Mouse (Mus musculus) layer of hippocampus, adult 9-11 months (tissue): ENCODE data around the gene Atp6v1d.

Experiments
- DNase-seq: peaks from one replicate; pipeline ENCODE4 v3.0.0; 2022

Gene Atp6v1d

DNA sequence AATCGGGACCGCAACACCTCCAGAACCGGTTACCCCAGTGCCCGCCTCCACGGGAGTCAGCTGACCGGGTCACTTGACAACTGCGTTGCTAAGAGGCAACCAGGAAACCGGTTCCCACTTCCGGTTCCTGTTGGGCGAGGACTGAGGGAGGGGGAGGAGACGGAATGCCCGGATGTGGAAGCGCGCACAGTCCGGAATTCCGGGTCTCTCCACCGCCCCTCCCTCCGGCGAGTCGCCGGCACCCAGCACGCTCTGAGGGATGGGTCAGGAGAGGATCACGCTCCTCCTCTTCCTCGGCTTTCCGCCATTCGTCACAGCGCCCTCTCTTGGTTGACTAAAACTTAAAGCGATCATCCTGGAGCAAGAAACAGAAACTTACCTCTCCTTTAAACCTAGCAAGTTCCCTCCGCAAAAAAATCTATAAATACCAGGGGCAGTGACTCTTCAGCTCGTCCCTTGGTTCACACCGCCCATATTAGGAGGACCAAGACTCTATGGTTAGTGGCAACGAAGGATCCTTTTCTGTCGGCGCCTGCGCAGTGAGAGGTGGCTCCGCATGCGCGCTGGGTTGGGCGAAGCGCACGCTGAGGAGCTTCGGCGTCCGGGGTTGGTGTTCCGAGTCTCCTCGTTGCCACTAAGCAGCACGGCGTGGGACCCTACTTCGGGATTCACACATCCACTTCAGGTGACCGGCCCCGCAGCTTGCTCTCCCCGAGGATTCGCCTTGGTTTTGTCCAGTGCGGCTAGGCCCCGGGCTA lies at the start of gene Atp6v1d, which contains the start of gene Eif2s1:
TSS of gene Atp6v1d (minus strand) at position 143 of the 758 bp plus-strand sequence.
TSS of gene Eif2s1 (plus strand) at position 324 of the 758 bp plus-strand sequence.
- DNase-seq = peak; percentile 99

DNA sequence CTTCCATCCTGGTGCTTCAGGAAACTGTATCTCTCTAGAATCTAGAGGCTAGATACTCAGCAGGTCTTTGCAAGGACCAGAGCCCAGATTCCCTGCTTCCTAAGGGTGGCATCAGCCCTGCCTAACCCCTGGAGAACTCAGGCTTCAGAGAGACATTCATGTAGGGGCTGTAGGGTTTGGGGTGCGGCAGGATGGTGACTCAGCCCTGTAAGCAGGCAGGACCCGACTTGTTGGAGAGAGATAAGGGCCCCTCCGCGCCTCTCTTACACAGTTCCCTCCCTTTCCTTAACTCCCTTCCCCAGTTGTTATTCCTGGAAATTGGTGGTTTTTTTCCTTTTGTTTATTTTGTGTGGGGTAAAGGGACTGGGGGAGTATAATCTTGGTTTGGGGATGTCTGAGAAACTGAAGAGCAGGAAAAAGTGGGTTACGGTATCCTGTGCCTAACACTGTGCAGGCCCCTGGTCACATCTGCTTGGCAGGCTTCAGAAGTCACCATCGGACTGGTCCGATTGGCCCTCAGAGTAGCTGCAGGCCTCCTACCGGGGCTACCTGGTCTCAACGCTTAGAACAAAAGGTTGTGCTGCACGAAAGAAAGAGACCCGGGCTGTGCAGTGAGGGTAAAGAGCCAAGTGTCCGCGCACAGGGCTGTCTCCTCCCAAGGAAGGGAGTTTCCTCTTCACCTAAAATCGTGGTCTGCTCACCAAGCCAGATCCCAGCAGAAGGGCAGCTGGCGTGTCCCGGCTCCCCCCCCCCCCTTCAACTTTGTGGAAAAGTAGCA lies 49.4 kb upstream of the Atp6v1d start:
- DNase-seq = no peak

DNA sequence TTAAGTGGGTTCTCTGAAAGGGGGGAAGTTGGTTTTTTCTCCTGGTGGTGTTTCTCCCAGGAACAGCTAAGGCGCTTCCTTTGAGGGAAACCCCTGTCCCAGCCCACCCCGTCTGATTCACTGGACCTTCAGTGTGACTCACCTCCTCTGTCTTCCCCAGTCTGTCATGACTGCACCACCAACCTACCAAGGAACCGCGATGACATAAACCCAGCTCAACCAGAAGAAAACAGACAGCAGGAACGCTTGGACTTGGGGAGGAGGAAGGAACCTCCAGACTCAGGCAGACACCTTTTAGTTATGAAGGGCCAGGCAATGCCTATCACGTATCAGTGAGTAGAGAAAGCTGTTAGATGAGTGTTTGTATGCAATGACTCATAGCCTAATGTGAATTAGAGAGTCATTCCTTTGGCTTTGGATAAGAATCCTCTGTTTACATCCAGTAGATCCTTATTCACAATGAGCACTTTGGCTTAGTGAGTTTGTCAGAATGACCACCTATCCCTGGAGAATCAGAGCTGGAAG lies 46.7 kb upstream of the Atp6v1d start:
- DNase-seq = no peak

DNA sequence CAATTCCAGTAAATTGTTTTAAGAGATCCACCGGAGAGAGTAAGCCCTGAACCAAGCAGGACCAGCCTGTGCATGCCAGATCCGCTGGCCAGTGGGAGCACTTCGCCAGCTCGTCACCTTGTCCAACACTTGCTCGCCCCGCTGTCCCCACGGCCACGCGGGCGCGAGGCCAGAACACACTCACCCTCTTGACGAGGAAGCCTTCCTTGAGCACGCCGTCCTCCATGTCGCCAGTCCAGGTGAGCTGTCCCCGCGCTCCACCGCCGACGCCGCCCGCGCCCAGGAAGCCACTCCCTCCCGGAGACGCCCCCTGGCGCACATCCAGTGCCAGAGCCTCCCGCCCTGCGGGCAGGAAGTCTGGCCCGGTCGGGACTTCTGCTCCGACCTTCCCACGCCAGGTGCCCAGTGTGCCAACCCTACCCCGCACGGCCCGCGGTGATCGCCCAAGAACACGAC lies 45.3 kb upstream of the Atp6v1d start, which contains the start of gene Plek2:
TSS of gene Plek2 (minus strand) at position 258 of the 456 bp plus-strand sequence.
- no peak for DNase-seq

DNA sequence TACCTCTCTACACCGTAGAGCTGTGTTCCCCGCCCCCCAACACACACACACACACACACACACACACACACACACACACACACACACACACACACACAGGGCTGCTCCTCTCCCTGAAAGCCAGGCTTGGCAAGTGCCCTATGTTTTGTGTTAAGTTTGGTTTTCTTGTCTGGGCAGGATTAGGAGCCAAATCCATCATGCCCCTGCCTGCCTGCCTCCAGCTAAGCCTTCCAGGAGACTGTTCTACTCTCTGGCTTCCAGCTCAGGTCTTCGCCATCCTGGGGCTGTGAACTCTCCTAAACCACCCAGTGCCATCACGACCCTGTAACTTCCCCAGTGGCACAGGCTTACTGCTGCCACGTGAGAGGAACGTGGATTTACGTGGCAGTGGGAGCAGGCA lies 43.1 kb upstream of the Atp6v1d start:
- DNase-seq = no peak

DNA sequence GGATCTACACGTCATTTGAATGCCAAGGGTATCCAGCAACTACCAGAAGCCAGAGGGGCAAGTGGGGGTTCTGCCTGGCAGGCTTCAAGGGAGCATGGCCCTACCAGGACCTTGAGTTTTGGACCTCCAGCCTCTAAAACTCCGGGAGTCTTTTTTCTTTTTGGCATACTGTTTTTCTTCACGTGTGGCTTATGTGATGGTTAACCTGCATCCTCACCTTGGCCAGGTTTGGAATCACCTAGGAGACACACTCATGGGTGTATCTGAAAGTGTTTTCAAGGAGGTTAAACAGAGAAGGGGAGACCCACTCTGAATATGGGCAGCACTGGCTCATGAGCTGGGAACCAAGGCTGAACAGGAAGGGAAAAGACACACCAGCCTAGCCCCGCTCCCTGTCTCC lies 41.9 kb upstream of the Atp6v1d start:
- no peak for DNase-seq

DNA sequence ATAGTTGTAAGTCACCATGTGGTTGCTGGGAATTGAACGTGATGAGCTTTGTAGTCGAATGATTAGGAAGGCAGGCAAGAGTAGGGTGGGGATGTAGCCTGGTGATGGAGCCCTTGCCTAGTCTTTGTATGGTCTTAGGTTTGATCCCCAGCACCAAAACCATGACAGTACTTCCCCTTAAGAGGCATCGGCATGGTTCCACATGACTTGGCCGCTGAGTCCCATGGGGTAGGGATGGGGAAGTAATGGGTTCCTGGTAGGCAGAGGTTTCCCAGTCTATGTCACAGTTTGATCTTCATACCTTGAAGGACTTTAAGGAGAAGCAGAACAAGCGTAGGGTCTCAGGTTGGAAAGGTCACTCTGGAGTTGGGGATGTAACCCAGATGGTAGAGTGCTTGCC lies 40.0 kb upstream of the Atp6v1d start:
- no peak for DNase-seq

DNA sequence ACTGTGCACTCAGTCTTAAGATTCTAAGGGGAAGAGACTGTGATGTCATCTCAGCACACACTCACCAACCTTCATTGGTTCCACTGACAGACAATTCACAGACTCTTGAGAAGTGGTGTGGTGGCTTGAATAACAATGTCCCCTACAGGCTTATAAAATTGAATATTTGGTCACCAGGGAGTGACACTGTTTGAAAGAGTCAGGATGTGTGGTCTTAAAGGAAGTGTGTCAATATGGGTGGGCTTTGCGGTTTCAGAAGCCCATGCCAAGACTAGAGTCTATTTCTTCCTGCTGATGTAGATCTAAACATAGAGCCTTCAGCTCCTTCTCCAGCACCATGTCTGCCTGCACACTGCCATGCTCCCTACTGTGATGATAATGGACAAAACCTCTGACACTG lies 36.4 kb upstream of the Atp6v1d start:
- no peak for DNase-seq

DNA sequence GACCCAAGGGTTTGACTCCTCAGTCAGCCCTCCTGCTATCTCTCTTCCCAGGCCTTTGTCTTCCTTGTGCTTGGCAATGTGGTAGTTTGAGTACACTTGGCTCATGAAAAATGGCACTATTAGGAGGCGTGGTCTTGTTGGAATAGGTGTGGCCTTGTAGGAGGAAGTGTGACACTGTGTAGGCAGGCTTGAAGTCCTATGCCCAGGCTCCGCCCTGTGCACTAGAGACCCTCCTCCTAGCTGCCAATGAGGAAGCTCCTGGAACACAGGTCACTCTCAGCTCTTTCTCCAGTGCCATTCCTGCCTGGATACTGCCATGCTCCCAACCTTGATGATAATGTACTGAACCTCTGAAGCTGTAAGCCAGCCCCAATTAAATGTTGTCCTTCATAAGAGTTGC lies 29.7 kb upstream of the Atp6v1d start:
- no peak for DNase-seq

DNA sequence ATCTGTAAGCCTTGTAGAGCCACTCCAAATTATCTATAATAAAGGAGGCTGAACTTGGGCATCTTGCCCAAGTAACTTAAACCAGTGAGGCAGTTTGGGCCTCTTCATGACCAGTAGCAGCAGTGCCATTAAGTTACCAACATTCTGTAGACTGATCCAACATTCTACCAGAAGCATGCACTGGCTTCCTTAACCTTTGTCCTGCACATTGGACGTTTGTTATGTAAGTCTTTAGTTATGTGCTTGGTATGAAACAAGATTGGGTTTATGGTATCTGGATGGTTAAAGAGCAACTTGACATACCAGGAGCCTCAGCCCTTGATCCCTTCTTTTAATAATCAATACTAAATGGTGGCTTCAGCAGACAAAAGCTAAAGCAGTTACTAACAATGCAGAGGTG lies 28.6 kb upstream of the Atp6v1d start:
- DNase-seq = no peak

DNA sequence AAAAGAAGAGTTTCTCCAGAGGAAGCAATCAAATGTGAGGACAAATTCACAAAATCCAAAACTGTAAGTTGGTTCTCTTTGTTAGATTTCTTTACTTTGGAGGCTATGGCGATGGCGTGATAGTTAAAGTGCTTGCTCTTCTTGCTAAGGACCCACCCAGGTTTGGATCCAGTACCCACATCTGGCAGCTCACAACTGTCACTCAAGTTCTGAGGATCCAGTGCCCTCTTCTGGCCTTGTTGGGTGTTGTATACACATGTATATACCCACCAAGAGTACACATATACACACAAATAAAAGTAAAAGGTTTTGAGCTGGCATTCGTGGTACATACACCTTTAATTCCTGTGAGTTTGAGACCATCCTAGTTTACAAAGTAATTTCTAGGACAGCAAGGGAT lies 13.1 kb upstream of the Atp6v1d start:
- DNase-seq = no peak

DNA sequence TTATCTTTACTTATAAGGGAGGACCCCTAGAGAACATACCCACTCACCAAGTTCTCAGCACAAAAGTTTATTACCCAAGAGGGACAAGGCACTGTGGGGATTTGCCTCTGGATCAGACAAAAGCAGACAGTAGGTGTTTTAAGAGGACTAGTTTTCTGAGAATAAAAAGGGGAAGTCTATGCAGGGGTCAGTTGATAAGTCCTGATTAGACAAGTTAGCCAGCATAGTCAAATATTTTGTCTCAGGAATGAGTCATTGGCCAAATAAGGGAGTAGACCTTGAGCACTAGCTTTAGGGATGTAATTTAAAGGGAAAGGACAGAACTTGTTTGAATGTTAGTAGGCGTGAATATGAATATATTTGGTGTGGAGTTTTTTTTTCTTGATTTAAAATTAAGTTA lies 6.7 kb upstream of the Atp6v1d start:
- DNase-seq = no peak

DNA sequence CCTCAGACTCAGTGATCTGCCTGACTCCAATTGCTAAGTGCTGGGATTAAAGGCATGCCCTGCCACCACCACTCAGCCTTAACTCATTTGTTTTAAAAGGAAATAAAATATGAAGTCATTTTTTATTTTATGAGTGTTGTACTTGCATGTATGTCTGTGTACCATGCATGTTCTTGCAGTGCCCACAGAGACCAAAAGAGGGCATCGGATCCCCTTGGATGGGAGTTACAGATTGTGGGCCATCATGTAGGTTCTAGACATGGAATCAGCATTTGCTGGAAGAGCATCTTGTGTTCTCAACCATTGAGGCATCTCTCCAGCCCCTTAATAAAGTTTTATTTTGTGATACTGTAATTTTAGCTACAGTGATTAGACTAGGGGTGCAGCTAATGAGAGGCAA lies 4.0 kb upstream of the Atp6v1d start:
- no peak for DNase-seq

DNA sequence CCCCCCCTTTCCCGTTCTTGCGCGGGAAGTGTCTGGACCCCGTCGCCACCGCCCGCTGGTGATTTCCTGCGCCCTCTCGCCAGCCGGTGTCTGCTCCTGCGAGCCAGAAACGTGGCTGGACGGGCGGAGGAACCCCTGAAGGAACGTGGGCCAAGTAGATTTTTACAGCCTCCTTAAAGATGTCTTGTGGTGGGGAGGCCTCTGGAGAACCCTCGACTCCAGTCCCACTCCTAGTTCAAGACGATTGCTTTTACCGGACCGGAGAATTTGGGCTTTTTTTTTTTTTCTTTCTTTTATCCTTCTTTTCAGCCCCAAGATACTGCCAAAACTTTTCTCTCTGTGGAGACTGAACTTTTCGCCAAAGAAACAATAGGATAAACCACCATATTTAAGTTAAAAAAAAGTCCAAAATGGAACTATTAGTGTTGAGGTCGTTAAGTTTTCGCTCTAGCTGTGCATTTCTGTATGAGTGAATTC lies 854 bp upstream of the Atp6v1d start:
- no peak for DNase-seq

DNA sequence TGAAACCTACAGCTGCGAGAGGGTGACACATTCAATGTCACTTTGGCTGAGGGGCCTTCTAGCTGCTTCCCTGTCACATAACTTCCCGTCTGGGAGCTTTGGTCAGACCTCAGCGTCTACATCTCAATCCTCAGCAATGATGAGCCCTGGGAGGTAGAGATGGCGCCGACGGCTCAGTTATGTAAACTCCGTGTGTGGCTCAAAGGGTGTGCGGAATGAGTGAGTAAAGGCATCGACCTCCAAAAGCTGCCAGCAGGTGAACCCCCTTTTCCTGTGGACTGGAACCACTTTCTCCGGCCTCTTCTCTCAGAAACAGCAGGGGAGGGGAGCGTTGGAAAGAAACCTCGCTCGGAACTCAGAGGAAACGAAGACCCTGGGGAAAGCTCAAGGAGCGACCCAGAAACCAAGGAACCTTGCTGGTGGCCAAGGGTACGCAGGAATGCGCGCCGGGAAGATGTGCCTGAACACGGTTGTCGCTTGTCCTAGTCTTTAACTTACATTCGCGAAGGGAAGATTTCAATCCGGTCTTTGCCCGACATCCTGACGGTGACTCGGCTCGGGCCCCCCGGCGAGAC lies 430 bp downstream of the Atp6v1d start:
- DNase-seq = no peak

DNA sequence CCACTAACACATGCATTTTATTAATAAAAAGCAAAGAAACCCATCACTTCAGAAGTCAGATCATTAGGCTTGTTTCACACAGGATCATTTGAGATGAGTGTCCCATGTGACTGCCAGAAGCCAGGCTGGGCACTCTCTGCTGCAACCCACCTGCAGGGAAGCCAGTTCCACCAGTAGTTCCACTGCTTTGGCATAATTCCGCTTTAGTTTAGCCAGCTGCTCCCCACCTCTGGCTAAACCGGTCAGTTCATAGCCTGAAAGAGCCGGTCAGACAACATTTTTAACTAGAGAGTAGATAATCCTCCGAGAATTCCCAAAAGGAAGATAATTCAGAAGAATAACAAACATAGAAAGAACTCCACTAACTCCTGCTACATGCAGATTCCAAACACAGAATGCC lies 13.2 kb downstream of the Atp6v1d start:
- no peak for DNase-seq

DNA sequence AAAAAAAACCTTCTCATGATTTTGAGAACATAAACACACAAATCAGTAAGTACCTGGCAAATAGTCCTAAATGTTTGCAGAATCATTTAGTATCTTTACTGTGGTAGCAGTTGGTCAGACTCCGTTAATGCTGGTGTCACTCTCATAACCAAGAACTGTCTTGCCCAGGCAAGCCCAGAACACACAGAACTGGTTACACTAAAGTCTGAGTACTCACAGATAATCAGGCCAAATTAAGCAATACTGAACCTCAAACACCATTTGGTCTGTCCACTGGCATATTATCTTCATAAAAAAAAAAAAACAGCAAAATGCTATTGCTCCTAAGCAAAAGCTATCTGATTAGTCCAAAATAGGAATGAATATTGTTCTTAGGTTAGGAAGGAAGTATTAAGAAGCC lies 19.0 kb downstream of the Atp6v1d start:
- DNase-seq = no peak

DNA sequence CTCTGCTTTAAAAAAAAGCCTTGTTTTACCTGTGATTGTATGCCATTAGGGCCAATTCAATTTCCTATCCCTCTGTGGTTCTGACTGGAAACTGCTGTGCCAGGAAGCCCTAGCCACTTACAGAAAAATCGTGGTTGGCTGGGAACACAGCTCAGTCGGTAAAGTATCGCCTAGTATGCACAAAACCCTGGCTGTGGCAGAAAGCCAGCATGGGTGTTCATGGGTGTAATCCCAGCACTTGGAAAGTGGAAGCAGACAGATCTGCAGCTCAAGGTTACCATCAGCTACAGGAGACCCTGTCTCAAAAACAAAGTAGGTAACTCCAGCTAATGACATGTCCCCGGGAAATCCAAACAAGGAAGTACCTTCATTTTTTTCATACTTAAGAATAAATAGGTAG lies 21.5 kb downstream of the Atp6v1d start:
- no peak for DNase-seq

DNA sequence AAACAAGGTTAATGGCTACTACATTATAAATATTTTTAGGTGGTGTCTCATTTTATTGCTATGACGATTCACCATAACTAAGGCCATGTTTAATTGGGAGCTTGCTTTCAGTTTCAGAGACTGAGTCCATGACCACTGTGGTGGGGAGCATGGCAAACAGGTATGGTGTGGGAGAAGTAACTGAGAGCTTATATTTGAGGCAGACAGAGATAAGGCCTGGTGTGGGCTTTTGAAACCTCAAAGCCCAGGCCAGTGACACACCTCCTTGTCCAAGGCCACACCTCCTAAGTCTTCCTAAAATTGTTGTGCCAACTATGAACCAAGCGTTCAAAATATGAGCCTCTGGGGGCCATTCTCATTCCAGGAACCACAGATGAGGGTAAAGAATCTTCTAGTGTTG lies 26.9 kb downstream of the Atp6v1d start:
- DNase-seq = no peak

DNA sequence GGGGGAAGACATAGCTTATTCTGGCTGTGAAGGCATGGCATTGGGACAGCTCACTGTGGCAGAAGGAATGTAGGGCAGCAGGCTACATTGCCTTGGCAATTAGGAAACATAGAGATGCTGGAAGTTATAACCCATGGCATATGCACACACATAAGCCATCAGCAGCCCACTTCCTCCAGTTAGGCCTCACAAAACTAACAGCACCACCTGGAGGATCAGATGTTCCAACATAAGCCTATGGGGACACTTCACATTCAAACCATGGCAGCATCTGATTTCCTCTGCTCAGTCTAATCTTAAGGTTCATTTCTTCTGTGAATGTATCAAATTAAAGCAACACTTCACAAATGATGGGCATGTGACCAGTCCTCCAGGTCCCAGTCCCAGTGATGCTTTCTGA lies 47.0 kb downstream of the Atp6v1d start:
- DNase-seq = peak; percentile 9

DNA sequence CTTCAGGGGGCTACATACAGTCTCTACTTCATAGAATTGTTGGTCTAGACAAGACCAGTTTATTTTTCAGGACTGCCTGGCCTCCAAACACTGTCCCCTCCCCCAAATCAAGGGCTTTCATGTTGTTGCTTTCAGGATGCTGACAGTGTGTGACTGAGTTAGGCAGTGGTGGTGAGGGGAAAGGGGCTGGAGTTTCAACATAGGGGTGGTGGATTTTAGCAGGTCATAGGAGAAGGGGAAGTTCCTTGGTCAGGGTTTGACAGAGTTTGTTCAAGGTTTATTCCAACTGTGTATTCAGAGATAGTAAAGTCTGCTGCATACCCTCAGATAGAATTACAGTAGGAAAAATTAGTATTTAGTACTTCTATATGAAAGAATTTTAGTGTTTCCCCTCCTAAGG lies 59.6 kb downstream of the Atp6v1d start:
- DNase-seq = no peak

DNA sequence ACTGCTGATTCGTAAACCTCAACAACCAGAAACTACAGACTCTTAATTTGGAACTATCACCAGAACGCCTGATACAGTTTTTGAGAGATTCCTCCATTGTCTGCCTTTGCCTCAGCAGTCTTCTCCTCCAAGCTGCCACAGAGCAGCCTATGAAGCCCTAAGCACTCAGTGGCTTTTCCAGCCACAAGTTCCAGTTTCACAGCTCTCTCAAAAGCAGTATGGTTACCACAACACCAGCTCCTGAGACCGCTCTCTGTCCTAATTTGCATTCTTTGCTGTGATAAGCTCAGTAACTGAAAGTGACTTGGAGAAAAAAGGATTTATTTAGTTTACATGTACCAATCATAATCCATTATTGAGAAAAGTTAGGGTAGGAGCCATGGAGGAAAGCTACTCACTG lies 61.4 kb downstream of the Atp6v1d start:
- DNase-seq = no peak

DNA sequence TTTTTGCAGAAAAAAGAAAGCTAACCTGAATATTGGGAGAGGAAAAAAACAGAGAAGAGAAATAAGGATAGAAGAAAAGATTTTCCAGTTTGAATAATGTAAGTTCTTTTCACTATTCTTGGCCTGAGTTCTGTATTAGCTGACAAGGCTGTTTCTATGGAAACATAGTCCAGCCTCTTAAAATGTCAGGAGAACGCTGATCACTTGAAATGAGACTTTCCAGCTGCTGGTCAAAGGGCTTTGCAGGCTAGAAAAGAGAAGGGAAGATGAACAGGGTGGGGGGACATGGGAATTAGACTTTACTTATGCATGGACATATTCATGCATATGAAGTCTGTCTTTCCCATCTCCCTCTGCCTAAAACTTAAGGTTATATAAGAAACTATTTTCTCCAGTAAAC lies 67.2 kb downstream of the Atp6v1d start:
- DNase-seq = no peak

DNA sequence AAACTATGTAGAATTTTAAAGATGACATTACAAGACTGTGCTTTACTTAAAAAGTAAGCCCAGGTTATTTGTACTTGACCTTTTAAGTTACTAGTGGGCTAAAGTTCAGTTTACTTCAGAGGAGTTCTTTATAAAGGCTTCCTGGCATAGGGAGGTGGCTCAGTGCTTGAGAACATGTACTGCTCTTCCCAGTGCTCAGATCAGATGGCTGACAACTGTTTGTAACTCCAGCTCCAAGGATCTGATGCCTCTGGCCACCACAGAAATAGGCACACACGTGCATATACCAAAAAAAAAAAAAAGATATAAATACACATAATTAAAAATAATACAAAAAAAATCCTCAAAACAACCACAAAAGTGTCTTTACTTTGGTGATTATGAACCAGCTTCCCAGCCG lies 70.6 kb downstream of the Atp6v1d start:
- DNase-seq = no peak
